Mouse (Mus musculus) G1E (cell line): ENCODE results near the gene Camkk1.

Experiments
- CTCF ChIP-seq: IDR thresholded peaks from 2 replicates; pipeline ENCODE4 v1.5.1; 2012; ENCODE audit warnings: low read depth, low read length, inconsistent platforms, mixed read lengths
- GATA1 ChIP-seq: IDR thresholded peaks from 2 replicates; pipeline ENCODE4 v1.6.1; 2012; ENCODE audit warnings: borderline replicate concordance, low read length, inconsistent platforms, mixed read lengths
- POLR2AphosphoS5 ChIP-seq: IDR thresholded peaks from 2 replicates; pipeline ENCODE4 v1.6.1; 2012; ENCODE audit warnings: low read depth, low read length, inconsistent platforms; ENCODE audit not compliant: insufficient replicate concordance
- TAL1 ChIP-seq: conservative IDR thresholded peaks from 2 replicates; pipeline ENCODE4 v1.6.1; 2012; ENCODE audit warnings: low read depth, low read length, inconsistent platforms, mixed read lengths

DNA sequence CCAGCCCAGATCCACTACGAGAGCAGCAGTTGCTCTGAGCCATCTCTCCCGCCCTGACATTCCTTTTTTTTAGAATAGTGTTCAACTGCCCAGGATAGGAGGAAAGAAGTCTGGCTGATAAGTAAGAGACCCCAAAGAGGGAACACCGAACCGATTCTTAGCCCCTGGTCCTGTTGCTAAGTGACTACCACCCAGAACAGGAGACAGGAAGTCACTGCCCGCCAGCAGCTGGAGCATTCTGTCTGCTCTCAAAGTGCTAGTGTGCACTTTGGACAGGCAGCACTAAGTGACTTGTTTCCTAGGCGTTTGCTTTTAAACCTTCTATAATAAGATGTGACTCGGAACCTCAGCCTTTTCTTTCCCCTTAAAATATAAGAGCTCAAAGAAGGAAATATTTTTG, 66.6 kb downstream of the Camkk1 start:
- no peak for TF ChIP-seq GATA1
- no peak for TF ChIP-seq CTCF
- no peak for TF ChIP-seq TAL1
- no peak for TF ChIP-seq POLR2AphosphoS5
